Comparison of ENCODE assay signal across 9 mouse cellular contexts in the genomic region with DNA sequence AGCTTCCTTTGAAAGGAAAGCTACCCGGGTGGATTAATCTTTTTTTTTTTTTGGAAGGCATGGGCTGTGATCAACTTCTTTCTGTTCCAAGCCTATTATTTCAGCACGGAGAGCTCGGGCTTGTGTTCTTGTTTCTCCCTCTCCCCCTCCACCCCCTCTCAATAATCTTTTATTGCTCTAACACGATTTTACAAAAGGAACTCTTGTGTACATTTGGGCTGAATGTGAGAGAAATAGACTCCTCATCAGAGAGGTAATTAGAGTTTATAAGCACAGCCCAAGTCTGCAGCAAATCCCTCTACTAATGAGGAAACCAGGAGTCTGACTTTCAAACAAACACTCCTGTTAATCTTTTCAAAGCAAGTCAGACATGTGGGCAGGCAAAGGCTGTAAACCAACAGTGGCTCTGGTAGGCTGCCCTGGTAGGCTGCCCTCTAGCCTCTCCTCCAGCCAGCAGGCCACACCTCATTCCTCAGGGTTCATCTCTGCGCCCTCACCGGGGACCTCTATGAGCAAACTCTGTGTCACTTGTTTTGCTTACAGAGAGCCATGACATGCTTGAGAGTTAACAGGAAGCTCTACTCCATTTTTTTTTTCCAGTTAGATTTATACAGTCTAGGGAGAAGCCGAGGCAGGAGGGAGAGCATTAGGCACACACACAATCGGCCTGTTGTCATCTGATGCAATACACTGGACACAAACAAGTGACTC.
DNase-seq lines count a peak whose midpoint lies in the region; ATAC-seq and TF ChIP-seq lines count a peak whose summit lies in the region.
"Had no signal": no experiment of that assay in that cellular context is flagged by ENCODE, and none has a peak within 500 bp of the region (broad histone marks: within the 10 kb centered on the region; RNA-seq: fewer than 3 reads in every experiment).

No protein-coding gene starts in this region.

- no peak for TF ChIP-seq CTCF in intestine, postnatal 0 days (IDR thresholded peaks at IDR 0.05; ENCODE audit: low read depth)

- ATAC-seq in intestine, postnatal 0 days = peak; percentile 75
- no peak for ATAC-seq in megakaryocyte, adult 5-6 weeks (ENCODE audit: poor library complexity, severe bottlenecking)
- ATAC-seq: hindbrain, postnatal 0 days had no signal

- H3K27ac ChIP-seq in intestine, postnatal 0 days (ENCODE audit: low read depth, low read length) = peak overlapping the region; percentile 28; the same call in 1 of the 2 replicates
- H3K27ac ChIP-seq: hindbrain, postnatal 0 days had no signal

- H3K4me3 ChIP-seq in intestine, postnatal 0 days (ENCODE audit: low read depth, low read length) = no peak overlapping the region

- H3K9ac ChIP-seq in intestine, postnatal 0 days (ENCODE audit: low read depth, low read length) = no peak overlapping the region

- H3K9me3 ChIP-seq in intestine, postnatal 0 days (ENCODE audit: control insufficient read depth) = no peaks in the 10 kb centered on the region

- H3K4me2 ChIP-seq in intestine, postnatal 0 days (replicated peaks; ENCODE audit: low read depth) = peak overlapping the region; percentile 21; the same call in 1 of the 2 replicates

- H3K4me1 ChIP-seq in intestine, postnatal 0 days (replicated peaks; ENCODE audit: control insufficient read depth, insufficient read depth, low read length) = 0 out of 2 replicates have a peak, but pooled peaks cover 5% of the 10 kb centered on the region

- no peaks in the 10 kb centered on the region for H3K36me3 ChIP-seq in intestine, postnatal 0 days (ENCODE audit: control insufficient read depth, insufficient read depth)

- H3K27me3 ChIP-seq in intestine, postnatal 0 days (replicated peaks; ENCODE audit: control insufficient read depth, insufficient read depth, low read length) = peaks cover 15% of the 10 kb centered on the region
- H3K27me3 ChIP-seq: megakaryocyte, embryonic 14.5 days had no signal

- WGBS in intestine, postnatal 0 days = 11% methylated on average over 8 of the region's 8 CpGs

- DNase-seq in NIH3T3 (ENCODE audit: low read depth) = peak; percentile 54
- peak; percentile 45 for DNase-seq in embryo, embryonic 11 days
- peak; percentile 55 for DNase-seq in lung, postnatal 36 days
- DNase-seq in ovary, postnatal 10 days (ENCODE audit: low spot score) = no peak
- DNase-seq in right cerebral cortex, postnatal 10 days (ENCODE audit: low spot score in 2 of 2) = no peak

Comparison
In these comparisons a context has a peak if more than half of its experiments do, and no peak if none do; other contexts are left out.
1. DNase-seq: peak in NIH3T3 (single experiment), embryo, embryonic 11 days (single experiment) and lung, postnatal 36 days (single experiment); none in ovary, postnatal 10 days (single experiment) and right cerebral cortex, postnatal 10 days (0 of 2).